Mouse (Mus musculus): Measurements from ENCODE around the gene Myom1.
"Not testable (repeated sequence)": the region's sequence is repeated elsewhere in the genome, so short reads cannot be mapped to it uniquely, and the experiment has no call there.

Myom1 gene

GRCm38 (mm10) chr17:71002081-71002743, at the start of gene Myom1:
Gene Myom1, plus strand, starts transcription at chr17:71002633.
- DNase-seq: peak; percentile 99

- peak; percentile 89 for DNase-seq
These were observed 38.9 kb upstream of the Myom1 start for GRCm38 (mm10) chr17:70963546-70963945.

GRCm38 (mm10) chr17:70965281-70965680, 37.2 kb upstream of the Myom1 start:
- no peak for DNase-seq

DNA sequence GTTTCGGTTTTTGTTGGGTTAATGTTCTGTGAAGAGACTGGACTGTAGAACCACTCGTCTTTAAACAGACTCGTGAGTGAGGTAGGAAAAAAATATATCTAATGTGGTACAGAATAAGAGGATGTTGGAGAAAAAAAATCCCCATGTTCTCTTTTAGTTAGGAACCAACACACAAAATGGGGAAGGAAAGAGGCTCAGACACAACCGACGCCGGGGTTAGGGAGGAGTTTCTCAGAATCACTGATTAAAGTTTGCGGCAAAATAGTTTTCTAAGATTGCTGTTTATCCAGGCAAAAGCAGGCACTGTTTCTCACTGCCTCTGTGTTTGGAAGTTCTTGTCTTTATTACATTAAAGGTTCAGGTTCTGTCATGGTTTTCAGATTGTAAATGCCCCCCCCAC, 36.3 kb upstream of the Myom1 start:
- no peak for DNase-seq

- no peak for DNase-seq
These were observed 35.2 kb upstream of the Myom1 start for GRCm38 (mm10) chr17:70967191-70967590.

GRCm38 (mm10) chr17:70967646-70968045, 34.8 kb upstream of the Myom1 start:
- DNase-seq: no peak

- no peak for DNase-seq
These were observed 33.7 kb upstream of the Myom1 start for GRCm38 (mm10) chr17:70968606-70969191.

GRCm38 (mm10) chr17:70971206-70971605, 31.2 kb upstream of the Myom1 start:
- DNase-seq: no peak

DNA sequence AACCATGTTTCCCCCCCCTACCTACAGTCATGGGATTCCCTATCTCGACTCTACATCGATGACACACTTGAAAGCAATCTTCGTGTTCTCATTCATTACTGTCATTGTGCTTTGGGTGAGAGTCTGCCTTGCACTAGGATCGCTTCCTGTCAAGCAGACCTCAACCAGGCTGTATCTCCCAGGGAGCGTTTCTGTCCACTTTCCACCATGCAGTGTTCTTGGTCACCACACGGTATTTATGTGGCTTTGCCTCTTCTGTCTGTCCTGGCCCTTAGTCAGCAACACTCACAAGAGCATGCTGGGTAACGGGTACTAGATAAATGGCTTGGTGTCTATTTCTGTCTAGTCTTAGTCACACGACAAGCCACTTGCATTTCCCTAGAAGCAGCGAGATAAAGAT, 29.0 kb upstream of the Myom1 start:
- DNase-seq: no peak

- DNase-seq: not testable (repeated sequence)
These were observed 28.4 kb upstream of the Myom1 start for GRCm38 (mm10) chr17:70974065-70974464.

- no peak for DNase-seq
These were observed 24.6 kb upstream of the Myom1 start for GRCm38 (mm10) chr17:70977799-70978198.

DNA sequence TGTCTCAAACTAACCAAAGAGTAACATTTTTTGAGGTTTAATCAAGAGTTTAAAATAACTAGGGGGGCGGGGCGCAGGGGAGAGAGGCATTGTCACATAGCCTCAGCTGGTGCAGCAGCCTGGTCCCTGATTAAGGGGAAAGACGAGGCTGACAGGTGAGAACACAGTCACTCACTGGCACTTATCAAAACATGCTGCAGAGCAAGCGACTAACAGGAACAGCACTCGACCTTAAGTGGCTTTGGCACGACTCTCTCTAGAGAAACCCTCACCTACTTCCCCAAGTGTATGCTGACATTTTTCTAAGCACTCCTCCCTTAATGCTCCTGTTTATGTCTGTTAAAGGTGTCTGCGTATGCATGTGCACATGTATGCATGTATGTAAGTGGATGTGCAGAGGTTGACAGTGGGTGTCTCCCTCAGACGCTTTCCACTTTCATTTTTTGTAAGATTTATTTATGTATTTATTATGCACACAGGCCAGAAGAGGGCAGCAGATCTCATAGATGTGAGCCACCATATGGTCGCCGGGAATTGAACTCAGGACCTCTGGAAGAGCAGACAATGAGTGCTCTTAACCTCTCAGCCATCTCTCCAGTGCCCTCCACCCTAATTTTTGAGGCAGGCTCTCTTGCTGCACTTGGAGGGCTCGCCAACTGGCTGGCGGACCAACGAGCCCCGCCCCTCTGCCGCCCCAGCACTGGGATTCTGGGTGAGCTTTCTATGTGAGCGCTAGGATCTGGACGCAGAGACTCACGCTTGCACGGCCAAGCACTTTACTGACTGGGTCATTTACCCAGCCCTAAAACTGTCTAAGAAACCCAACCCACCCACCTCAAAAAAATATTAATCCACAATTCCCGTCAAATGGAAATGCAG, 22.8 kb upstream of the Myom1 start:
- peak; percentile 61 for DNase-seq

- DNase-seq: no peak
These were observed 16.7 kb upstream of the Myom1 start for GRCm38 (mm10) chr17:70985501-70986354.

DNA sequence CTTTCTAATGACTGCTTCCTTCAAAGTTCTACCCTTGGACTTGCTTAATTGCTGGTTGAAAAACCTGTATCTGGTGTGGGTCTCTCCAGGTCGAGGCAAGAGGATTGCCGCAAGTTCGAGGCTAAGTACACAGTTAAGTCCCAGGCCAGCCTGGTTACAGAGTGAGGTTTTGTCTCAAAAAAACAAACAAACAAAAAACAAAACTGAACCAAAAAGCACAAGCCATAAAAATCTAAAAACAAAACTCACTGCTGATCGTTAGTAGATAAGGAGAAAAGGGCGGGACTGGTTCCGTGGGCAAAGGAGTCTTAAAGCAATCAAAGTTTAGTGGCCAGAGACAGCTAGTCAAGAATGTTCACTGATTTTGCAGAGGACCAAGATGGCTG, 16.1 kb upstream of the Myom1 start:
- no peak for DNase-seq

GRCm38 (mm10) chr17:70986831-70987660, 15.4 kb upstream of the Myom1 start:
- no peak for DNase-seq

GRCm38 (mm10) chr17:70988337-70988767, 14.1 kb upstream of the Myom1 start:
- DNase-seq: no peak

- no peak for DNase-seq
These were observed 13.0 kb upstream of the Myom1 start for GRCm38 (mm10) chr17:70989430-70989829.

- peak; percentile 40 for DNase-seq
These were observed 12.4 kb upstream of the Myom1 start for GRCm38 (mm10) chr17:70989991-70990390.

DNA sequence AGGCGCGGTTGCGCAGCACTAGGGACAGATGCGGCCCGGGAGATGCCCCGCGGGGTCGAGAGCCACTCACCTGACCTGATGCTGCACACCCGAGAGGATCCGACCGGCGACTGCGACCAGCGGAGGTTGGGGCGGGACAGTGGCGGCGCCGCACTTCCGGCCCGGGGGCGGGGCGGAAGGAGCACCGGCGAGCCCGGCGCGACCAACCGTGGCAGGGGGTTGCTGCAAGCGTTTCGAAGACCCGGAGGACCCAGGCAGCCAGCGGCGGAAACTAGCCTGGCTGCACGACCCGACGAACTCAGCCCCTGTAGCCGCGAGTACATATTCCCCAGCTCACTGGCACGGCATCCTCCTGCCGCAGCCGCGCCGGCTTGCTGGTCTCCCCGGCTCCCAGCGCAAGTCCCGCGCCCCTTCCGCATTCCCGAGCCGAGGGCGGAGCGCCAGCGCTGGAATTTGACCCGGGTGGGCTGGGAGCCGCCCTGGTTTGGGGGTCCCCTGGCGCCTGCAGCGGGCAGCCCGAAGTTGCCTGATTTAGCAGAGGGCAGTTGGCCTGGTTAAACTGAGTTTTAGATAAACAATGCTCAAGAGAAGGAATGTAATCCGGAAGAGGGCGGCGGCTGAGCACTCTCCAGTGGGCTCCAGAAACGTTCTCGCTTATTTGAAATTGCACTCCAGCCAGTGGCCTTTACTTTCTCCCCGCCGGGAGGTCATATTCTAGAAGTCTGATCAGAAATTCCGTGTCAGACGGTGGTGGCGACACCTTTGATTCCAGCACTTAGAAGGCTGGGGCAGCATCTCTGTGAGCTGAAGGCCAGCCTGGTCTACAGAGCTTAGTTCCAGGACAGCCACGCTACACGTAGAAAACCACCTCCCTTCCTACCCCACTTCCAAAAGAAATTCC, 11.8 kb upstream of the Myom1 start:
- DNase-seq: peak; percentile 90

GRCm38 (mm10) chr17:70991706-70992625, 10.5 kb upstream of the Myom1 start:
- DNase-seq: peak; percentile 42

Data from lung, postnatal 14 days (tissue).